Mouse (Mus musculus) ovary, postnatal 10 days (tissue): ENCODE measurements around the gene Veph1.
"Not testable (repeated sequence)": the region's sequence is repeated elsewhere in the genome, so short reads cannot be mapped to it uniquely, and the experiment has no call there.

Experiments used
- DNase-seq: peaks from one replicate; pipeline ENCODE4 v3.0.0; 2022; ENCODE audit warnings: low spot score

Veph1 gene

GRCm38 (mm10) chr3:66296545-66296944 is at the start of gene Veph1:
TSS of gene Veph1 (minus strand) at chr3:66296837.
- DNase-seq = no peak

DNA sequence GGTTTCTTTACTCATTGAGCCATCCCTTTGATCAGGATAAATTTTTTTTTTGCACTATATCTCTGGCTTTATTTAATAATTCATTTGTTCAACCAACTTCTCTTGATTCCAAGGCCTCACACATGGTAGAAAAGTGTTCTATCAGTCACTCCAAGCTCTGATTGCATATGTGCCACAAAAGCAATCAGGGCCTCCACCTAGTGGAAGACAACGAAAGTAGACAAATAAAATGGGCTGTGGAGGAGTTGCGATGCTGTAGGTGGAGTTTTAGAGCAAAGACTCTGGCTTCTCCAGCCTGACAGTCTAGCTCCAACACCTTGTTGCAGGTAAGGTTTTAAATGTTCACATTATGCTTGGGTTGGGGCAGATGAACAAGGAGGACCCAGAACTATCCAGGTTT is 44.1 kb upstream of the Veph1 start:
- DNase-seq = no peak

GRCm38 (mm10) chr3:66332401-66332729 is 35.7 kb upstream of the Veph1 start:
- no peak for DNase-seq

GRCm38 (mm10) chr3:66331592-66332400 is 35.2 kb upstream of the Veph1 start:
- peak; percentile 23 for DNase-seq

DNA sequence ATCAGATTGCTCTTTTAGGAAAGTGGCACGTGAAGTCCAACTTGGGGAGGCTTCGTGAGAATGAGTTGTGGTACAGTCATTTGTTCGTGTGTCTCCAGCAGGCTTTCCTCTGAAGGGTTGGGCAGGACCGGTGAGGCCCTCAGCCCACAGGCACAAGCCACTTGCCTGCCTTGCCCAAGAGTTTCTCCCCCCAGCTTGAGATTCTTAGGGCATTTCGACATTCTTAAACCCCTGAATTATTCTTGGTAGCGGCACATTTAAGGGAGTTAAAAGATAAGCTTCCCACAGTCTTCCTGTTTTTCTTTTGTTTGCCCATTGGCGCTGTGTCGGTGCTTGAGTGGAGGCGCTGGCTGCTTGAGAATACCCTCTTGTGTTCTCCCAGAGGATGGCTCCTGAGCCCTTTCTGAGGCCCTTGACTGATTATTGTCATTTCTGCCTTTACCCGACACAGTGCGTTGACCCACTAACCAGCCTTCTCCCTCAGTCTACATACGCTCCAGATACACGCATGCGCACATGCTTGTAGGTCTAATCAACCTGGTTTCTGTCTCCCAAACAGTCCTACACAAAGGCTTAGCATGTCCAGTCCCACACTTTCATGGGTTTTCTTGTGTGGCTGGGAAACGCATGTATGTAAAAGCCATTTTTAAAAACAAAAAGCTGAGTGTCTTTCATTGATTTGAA is 34.4 kb upstream of the Veph1 start:
- DNase-seq = no peak

- DNase-seq = no peak
These were observed 29.6 kb upstream of the Veph1 start for GRCm38 (mm10) chr3:66325962-66326834.

GRCm38 (mm10) chr3:66325486-66325951 is 28.9 kb upstream of the Veph1 start:
- DNase-seq = no peak

- no peak for DNase-seq
These were observed 18.4 kb upstream of the Veph1 start for GRCm38 (mm10) chr3:66314793-66315715.

GRCm38 (mm10) chr3:66310586-66310985 is 13.9 kb upstream of the Veph1 start:
- no peak for DNase-seq

- DNase-seq = no peak
These were observed 12.9 kb upstream of the Veph1 start for GRCm38 (mm10) chr3:66309531-66309930.

DNA sequence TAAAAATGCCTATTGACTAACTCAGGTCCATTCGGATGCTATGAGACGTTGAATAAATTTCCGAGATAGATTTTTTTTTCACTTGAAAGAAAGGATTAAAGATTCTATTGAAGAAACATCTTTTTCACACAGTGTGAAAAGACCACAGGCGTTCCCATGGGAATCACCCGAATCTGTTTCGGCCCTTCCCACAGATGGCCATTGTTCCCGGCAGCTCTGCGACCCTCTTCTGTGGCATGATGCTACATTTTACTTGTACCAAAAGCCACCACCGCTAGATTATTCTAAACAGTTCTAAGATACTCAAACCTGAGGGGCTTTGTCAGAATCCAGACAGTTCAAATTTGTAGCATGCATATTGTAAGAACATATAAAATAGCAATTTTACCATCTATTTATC is 1.4 kb downstream of the Veph1 start:
- no peak for DNase-seq

DNA sequence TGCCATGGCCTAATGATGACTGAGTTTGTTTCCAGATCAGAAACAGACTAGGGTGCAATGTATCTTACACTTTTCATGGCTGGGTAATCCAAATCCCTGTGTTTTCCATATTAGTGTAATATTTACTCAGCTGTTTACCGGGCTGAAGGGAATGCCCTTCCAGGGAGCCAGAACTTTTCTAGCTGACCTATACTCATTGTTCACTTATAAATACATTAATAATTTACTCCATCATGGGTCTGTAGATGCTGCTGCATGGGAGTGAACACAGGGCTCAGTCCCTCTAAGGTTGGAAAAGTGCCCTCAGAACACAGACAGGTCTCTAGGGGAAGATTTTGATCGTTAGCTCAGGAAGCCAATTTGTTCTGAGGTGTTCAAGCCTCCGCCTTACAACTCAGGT is 1.9 kb downstream of the Veph1 start:
- no peak for DNase-seq

DNA sequence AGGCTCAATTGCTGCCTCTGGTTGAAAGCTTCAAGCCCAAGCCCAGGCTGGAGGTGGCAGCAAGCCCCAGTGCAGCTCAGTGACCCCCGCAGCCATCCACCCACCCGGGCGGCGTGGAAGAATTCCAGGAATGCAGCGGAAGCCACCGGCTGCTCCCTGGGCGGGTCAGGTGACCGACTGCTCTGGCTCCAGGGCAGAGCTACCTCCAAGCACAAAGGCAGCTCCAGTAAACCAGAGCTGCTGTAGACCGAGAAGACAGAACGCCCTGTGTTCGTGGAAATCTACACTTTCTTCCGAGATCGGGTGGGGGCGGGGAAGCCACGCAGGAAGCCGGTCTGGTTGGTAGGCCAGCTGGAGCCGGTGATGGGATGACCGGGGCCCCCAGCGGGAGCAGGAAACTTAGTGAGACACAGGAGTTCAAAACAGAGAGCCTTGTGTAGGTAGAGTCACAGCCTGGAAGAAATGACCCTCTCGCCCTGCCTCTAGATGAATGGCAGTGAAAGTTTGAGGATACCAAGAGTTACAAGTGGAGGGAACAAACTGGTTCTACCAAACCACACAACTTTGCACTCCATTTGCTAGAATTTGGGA is 4.2 kb downstream of the Veph1 start:
- no peak for DNase-seq

DNA sequence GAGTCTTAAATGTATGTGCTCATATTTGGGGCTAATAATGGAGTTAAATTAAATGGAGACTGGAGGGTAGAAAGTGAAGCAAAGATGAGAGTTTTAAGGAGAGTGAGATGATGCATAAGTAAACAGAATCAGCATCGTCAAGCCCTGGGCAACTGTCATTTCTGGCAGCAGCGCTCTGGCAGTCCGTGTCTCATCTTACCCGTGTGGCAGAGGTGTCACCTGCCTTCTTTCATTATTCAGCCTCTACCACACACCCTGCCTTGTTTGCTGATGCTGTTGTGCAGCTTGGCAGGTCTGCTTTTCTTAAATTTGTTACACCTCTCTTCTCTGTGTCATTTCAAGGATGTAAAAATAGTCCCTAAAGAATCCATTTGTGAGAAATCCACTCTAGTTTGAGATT is 33.4 kb downstream of the Veph1 start:
- no peak for DNase-seq

GRCm38 (mm10) chr3:66262319-66262718 is 34.3 kb downstream of the Veph1 start:
- no peak for DNase-seq

- no peak for DNase-seq
These were observed 42.0 kb downstream of the Veph1 start for GRCm38 (mm10) chr3:66254504-66255105.

- no peak for DNase-seq
These were observed 44.8 kb downstream of the Veph1 start for GRCm38 (mm10) chr3:66251842-66252241.

- no peak for DNase-seq
These were observed 56.2 kb downstream of the Veph1 start for GRCm38 (mm10) chr3:66240476-66240875.

DNA sequence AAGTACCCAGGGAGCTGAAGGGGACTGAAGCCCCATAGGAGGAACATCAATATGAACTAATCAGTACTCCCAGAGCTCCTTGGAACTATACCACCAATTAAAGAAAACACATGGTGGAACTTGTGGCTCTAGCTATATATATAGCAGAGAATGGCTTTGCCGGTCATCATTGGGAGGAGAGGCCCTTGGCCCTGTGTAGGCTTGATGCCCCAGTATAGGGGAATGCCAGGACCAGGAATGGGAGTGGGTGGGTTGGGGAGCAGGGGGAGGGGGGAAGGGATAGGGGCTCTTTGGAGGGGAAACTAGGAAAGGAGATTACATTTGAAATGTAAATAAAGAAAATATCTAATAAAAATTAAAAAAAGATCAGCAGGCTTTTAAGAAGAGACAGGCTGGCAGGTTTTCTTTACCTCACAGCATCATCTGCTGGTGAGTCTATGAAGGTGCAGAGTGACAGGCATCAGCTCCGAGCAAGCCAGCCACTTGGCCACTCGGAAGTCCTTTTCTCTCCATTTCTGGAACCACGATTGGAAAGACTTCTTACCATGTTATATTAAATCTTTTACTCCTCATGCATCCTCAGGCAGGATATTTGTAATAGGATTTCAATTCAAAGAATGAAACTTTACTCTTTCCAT is 60.3 kb downstream of the Veph1 start:
- not testable (repeated sequence) for DNase-seq

DNA sequence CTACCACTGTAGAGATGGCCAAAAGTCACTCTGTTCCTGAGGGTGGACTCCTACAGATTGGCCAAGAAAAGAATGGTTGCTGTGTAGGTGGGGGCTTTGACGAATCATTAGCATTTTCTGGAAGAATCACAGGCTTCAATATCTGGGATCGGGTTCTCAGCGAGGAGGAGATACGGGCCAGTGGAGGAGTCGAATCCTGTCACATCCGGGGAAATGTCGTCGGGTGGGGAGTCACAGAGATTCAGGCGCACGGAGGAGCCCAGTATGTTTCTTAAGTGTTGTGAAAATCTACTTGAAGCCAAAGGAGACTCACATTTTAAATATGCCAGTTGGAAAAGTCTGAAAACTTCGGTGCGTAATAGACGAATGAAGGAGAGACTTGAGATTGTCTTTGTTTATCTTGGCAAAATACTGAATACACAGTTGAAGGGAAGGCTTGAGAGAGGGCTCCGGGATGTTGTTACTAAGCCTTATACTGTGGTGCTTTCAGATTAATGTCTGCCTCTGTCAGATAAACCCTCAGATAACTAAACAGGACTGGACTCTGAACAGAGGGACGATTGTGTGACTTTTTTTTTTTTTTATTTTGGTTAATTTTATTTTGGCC is 71.6 kb downstream of the Veph1 start:
- no peak for DNase-seq
